Mouse (Mus musculus) testis, postnatal 10 days (tissue): ENCODE data around the gene Atg3.

Source experiments
- DNase-seq: peaks from one replicate; pipeline ENCODE4 v3.0.0; 2021; ENCODE audit warnings: low spot score

Gene Atg3

DNA sequence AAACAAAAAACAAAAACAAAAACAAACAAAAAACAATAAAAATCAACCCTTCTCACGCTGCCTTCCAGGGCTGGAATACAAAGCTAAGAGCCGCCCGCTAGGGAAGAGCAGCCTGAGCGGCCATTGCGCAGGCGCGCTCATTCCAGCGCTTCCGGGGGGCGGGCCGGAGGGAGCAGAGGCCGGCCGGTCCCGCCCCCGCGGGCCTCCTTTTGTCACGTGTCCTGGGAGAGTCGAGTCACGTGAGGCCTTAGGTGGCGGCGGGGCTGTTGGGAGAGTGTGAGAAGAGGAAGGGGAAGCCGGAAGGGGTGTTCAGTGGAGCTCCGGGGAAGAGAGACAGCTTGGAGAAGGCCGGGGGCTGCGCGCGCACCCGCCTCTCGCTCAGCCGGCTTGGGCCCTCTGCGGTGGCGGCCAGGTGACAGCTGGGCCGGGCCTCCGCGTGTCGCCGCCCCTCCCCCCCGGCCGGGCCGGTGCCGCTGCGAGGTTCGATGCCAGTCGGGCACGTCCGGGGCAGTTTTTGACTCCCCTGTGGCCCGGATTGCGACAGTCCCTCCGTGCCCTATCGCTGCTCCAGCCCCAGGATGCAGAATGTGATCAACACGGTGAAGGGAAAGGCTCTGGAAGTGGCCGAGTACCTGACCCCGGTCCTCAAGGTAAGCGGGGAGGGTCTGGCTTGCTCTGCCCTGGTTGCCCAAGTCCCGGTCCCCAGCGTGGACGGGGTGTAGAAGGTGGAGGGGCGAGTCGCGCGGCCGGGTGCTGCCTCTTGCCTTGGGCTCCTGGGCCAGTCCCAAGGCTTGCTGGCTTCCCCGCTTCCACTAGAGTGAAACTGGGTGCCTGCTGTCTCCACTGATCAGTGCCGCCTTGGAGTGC lies at the start of gene Atg3, which contains the start of gene Slc35a5:
Gene Atg3, plus strand, starts transcription at position 264 of the 867 bp plus-strand sequence.
Gene Slc35a5, minus strand, starts transcription at position 185 of the 867 bp plus-strand sequence.
- DNase-seq: peak; percentile 96

DNA sequence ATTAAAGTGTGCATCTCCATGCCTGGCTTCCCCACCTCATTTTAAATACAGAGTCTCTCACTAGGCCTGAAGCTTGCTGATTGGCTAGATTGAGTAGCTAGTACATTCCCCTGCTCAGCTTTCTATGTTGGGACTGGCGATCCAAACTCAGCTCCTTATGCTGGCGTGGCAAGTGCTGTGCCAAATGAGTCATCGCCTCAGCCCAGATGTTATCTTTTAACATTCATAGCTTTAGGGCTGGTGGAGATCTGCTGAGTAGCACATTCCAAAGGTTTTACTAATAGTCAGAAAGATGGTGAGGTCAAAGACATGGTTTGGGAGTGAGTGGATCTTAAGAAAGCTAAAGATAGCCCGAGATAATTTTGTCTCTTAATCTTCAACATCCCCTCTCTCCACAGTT lies 48.1 kb upstream of the Atg3 start:
- DNase-seq: no peak

DNA sequence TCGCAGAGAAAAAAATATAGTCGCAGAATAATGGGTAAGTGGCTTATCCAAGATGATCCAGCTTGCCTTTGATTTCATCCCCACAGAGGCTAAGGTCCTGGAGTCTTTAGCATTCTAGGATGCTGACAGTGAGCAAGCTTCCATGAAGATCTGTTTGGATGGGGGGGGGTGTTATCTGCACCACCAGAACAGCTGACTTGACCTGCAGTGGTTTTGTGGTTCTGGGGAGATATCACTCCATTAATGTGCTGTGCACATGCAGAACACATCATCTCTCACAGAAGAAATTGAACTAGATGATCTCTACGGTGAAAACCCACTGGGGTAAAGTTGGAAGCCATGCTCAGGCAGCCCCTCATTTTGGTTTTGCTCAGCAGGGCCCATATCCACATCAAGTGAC lies 41.4 kb upstream of the Atg3 start:
- DNase-seq: no peak

DNA sequence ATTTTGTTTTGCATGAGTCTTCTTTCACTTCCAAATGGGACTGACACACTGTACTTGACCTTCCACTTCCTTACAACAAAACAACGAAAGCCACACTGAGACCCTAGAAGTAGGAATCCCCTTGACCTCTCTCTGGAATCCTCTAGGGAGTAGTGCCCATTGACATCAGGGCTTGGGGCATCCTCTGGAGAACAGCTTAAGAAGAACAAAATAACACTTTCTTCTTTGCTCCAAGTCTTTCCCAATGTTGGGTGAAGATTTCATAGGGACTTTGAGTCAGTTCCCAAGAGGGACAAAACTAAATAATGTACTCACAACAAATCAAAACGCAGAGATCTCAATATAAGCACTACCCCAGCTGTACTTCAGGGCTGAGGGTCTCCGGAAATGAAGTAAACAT lies 39.8 kb upstream of the Atg3 start:
- DNase-seq: no peak

DNA sequence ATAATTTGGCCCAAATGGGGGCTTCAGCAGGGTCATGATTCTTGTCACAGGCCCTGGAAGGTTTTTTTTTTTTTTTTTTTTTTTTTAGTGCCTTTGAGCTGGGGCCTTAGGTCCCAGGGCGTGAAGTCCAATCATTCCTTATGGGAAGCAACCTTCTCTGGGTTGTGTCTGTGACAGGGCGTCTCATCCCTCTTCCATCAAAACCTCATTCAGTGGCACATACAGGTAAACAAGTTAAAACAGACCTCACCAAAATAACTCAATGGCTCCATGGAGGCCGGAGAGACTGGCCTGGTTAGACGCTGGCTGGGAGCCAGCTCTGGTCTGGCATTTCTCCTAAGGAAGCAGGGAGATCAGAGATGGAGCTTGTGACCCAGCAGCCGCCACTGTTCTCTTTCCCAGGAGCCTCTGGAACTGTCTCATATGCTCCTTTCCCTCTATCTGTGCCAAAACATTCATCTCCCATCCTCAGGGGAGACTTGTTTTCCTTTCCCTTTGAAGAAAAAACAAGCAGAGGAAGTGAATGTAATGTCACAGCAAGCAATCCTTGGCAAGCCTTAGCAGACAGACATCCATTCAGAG lies 37.6 kb upstream of the Atg3 start:
- DNase-seq: peak; percentile 54

DNA sequence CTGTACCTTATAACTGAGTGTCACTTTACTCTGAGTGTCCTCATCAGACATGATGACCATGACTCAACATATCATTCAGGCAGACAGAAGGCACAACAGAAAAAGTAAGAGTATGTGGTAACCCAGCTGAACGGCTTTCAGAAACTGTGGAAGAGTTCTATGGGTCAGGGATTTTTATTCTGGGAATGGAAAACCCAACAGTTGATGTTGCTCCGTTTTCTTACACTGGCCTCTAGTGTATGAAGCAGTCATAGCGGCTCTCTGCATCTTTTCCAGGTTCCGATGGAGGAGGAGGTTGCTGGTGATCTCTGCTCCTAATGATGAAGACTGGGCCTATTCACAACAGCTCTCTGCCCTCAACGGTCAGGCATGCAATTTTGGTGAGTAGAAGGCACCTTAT lies 36.0 kb upstream of the Atg3 start:
- peak; percentile 42 for DNase-seq

DNA sequence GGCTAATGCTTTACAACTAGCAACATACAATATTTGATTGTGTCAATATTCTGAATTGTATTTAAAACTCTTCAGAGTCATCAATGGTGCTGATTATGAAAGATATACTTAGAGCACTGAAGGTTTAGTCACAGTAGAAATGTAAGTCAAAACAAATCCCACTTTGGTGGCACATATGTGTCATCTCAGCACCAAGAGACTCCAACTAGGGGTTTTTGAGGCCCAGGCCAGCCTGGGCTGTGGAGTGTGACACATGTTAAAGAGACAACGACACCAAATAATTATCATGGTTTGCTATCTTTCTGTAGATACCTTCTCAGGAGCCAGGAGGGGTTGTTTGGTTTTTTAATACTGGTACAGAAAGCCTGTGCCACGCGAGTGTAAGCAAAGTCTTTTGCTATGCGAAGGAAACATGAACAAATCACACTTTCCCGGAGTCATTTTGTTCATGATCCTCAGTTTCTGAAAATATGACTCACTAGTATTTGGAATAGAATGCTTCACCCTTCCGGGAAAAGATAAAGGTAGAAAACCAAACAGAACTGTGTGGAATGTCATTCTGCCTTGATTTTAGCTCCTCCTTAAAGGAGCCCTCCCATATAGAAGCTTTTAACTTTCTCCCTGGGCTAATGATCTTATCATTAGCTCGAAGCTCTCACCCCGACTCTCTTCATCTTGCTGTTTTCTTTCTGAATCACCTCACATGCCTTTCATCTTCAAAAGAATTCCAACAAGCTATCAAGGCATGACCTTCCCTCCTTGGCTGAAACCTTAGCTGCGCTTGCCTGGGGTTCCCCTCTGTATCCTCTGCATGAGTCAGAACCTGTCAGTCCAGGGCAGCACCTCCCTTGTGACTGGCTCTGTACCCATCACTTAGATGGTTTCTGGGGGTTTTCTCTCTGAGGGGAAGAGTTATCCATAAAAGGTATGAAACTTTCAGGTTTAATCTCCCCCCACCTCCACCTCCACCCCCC lies 34.1 kb upstream of the Atg3 start:
- DNase-seq: no peak

DNA sequence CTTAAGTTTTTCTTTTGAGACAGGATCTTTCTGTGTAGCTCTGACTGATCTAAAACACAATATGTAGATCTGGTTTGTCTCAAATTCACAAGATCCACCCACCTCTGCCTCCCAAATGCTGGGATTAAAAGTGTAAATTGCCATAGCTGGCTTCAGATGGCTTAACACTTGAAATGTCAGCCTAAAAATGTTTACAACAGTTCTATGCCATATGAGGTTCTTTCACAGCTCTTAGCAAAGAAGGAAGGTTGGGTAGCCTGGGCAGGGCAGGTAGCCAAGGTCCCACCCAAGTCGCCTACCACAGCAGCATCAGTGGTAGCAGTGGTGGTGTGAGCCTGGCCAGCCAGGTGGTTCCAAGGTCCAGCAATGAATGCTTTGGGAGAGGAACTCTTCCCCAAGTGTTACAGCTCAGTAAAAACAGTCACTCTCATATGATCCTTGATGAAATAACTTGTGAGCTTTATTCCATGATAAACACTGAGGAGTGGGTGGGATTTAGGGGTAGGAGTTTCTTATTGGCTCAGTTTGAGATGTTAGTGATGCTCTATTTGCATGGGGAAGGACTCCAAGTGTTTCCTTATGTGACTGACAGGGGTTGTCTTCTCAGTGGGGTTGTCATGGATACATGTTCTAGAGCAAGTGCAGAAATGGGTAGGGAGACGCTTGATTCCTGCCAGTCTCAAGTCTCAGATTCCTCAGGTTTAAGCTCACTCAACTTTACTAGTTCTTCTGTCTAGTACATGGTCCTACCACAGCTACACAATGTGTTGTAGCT lies 30.5 kb upstream of the Atg3 start:
- DNase-seq: no peak

DNA sequence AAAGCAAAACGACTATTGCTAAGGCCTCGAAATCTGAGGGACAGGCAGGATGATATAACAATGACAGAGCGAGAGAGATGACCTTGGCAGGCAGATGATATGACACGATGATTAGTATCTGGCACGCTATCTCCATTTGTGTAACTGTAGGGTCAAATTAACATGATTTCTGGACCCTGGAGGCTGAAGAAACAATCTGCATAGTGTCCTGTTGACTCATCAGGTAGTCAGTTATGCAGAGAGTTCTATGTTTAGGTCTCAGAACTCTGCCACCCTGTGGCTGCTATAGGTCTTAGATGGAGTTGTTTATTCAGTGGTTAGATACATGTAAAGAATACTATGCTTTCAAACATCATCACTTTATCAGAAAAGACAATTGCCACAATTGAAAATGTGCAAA lies 16.9 kb upstream of the Atg3 start:
- no peak for DNase-seq

DNA sequence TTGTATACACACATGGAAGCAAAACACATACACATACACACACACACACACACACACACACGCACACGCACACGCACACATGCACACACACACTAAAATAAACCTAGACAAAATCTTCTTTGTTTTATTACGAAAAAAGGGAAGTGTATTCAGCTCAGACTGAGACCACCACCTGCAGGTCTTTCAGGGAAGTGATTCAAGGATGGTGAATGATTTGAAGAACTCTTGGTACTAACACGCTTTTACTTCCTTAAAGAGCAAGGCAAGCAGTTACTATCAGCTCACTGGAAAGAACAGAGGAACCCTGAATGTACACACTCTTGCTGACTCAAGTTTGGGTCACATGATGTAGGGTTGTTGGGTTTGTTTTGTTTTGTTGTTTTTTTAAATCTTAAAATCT lies 16.0 kb upstream of the Atg3 start:
- no peak for DNase-seq

DNA sequence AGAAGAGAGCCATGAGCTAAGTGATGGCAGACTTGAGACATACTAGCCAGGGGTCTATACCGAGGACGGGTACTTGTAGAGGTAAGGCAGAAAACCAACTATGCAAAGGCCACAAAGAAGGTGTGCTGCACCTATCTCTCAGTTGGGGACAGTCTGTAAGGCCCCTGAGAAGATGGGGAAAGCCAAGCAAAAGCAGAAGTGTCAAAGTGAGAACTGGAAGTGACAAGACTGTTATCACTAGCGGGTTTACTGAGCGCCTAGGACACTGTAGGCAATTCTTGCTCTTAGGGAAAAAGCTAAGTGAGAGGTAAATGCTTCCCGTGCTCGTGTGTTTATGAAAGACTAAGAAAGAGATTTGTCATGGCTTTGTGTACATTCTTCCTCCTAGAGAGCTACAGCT lies 13.5 kb upstream of the Atg3 start:
- DNase-seq: no peak

DNA sequence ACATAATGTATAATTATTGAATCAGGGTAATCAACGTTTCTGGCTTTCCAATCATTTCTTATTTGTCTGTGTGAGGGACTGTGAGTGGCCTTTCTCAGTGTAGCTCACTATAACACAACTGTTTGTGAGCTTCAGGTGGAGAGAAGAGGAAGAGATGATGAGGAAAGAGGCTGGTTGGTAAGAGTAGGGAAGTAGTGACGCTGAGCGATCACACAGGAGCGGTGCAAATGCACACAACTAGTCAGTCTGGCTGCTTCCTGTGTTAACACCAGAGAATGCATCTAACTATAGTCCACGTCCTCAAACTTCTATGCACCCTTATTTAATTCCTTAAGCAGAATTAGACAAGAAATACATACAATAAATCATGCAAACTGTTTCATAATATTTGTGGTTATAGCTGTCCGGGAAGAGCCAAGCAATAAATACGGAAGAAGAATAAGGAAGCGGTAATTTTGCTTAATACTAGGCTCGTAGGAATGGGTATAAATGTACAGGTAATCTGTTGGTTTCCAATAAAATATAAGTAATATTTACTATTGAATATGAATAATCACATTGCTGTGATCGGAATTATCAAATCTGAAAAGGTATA lies 10.0 kb upstream of the Atg3 start:
- no peak for DNase-seq

DNA sequence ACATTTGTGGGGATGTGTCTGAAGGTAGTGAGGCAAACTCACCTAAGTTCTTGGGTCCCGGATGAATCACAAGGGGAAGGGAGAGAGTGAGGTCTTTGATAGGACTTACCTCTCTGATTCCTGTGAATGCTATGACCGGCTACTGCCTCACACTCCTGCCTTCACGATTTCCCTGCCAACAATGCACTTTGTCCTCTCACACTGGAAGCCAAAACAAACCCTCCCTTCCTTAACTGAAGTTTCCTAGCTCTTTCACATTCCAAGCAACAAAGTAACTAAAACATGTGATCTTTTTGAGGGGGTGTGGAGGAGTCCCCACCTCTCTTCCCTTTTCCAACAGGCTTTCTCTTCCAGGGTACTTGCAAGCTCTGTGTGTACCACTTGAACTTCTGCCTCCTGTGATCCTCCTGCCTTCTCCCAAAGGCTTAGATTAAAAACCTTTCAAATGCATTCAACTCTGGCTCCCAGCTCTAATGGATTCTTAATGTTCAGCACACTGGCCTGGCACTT lies 3.8 kb upstream of the Atg3 start:
- DNase-seq: no peak

DNA sequence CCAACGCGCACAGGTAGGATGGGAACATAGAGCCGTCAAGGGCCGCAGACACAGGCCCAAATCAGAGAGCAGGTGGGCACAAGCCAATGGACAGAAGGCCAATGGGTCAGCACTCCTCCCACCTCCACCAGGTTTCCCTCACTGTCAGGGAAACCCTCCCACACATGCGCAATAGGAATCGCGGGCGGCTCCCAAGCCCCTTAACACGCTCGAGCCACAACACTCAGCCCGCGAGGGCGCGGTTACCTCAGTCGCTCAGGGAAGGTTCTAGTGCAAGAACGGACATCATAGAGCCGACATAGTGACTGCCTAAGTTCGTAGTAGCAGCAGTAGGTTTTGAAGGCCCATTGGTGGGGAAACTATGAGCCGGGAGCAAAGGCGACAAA lies 456 bp upstream of the Atg3 start:
- peak; percentile 82 for DNase-seq

DNA sequence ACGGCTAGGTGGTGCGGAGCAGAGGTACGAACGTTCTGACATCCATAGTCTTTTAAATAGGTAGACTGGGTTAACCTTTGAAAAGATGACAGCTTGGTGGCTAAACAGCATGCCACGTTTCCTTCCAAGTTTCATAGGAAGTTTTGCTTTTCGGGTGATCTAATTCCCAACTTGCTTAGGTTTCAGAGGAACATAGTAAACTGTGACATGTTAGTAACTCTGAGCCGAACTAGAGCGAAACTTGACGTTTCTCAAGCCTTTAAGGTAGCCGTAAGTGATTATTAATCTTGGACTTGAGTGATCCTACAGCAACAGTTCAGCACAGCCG lies 768 bp downstream of the Atg3 start:
- no peak for DNase-seq

DNA sequence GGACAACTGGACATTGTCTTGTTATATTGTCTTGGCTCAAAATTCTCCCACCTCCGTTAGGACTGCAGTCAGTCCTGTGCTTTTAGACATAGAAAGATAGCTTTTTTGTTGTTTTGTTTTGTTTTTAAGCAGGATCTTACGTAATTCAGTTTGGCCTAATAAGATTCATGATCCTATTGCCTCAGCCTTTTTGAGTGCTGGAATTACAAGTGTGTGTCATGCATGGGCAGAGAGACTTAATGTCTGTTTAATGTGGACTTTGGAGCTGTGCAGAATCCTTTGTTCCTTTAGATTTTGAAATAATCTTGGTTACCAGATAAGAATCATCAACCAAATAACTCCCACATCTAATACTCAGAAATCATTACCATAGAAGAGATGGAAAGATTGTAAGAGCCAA lies 20.0 kb downstream of the Atg3 start:
- no peak for DNase-seq

DNA sequence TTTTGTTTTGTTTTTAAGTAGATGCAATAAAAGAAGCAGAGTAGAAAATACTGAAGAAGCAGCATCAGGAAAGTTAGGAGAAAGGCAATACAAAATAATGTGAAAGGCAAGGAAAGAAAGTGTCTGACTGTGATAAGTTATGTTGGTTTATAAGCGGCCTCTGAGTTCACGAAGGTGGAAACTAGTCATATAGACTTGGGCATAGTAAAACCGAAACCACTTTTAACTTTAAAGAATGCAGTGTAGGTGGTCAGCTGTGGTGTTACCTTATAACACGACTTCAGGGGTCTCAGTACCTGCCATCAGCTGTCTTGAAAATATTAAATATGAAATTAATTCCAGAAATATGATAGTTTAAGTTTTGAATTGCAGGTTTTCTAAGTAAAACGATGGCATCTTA lies 23.2 kb downstream of the Atg3 start:
- no peak for DNase-seq

DNA sequence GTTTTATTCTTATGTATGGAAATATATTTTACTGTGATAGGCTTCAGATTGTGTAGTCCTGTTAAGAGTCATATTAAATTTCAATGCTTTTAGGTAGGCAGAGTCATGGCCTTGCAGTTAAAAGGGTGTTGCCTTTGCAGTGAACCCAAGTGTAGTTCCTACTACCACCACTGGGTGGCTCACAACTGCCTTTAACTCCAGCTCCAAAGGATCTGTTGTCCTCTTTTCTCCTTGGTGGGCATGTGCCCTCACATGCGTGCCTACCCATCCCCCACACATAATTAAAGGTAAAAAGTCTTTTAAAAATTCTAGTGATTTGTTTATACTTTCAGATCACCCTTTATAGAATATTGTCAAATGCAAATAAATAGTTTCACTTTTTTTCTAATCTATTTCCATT lies 34.0 kb downstream of the Atg3 start:
- peak; percentile 85 for DNase-seq

DNA sequence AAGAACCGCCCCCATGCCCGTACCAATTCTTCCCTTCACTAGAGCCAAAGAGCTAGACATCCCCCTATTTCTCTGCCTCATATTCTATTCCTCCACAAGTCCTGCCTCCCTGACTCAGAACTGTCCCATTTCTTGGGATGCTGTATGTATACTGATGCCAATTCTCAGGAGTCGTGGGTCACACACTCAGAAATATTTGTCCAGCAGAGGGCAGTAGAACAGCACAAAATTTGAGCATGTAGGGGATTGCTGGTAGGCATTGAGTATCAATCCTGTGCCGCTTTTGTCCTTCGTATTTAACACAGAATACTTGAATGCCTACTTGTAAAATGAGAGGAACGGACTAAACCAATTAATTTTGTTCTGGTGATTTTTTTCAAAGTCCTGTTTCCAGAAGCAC lies 38.2 kb downstream of the Atg3 start:
- DNase-seq: peak; percentile 70

DNA sequence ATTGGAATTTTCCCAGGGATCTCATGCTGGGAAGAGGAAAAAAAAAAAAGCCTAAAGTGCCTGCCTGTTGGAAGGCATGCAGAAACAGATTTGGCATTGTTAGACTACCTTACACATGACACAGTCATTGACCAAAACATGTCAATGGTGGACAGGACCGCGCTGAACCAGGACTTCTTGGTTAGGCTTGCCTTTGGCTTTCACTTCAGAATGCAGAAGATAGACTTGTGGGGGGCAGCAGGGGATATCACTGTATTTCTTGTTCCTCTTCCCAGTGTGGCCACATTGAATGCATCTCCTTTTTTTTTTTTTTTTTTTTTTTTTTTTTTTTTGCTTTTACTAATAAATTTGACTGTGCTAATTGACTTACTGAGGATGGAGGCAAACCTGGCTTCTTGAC lies 42.8 kb downstream of the Atg3 start:
- DNase-seq: no peak

DNA sequence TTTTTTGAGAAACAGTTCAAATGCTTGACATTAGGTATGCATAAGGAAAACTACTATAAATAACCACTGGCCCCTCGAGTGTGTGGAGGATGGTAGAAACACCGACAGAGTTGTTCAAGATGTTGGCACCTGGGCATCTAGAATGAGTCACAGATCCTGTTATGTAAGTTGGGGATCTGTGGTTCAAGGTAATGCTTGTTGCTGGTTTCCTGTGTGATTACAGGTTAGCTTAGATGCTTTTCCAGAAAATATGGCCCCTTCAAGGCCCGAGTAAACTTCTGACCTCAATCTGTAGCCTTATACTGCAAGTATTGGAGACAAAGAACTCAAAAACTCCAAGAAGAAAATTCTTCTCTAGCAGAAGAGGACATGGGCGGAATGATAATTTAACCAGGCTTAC lies 45.9 kb downstream of the Atg3 start:
- DNase-seq: no peak
